Mouse (Mus musculus) brain, embryonic 18.5 days (tissue): ENCODE measurements around the gene Epha7.

Experiments used
- DNase-seq: peaks from one replicate; pipeline ENCODE4 v3.0.0-alpha.2; 2012; ENCODE audit warnings: low read depth, low spot score

Gene Epha7

GRCm38 (mm10) chr4:28812691-28813289 is at the start of gene Epha7:
TSS of gene Epha7 (plus strand) at chr4:28813131.
- DNase-seq, result peak; percentile 94

GRCm38 (mm10) chr4:28783961-28784360 is 29.0 kb upstream of the Epha7 start:
- DNase-seq, result no peak

- DNase-seq, result no peak
Measured at GRCm38 (mm10) chr4:28808800-28809199, 4.1 kb upstream of the Epha7 start.

- no peak for DNase-seq
Measured at GRCm38 (mm10) chr4:28809703-28810102, 3.2 kb upstream of the Epha7 start.

GRCm38 (mm10) chr4:28813551-28814475 is 882 bp downstream of the Epha7 start:
- no peak for DNase-seq

- DNase-seq, result no peak
Measured at GRCm38 (mm10) chr4:28814476-28814815, 1.5 kb downstream of the Epha7 start.

- no peak for DNase-seq
Measured at GRCm38 (mm10) chr4:28814816-28815620, 2.1 kb downstream of the Epha7 start.

- no peak for DNase-seq
Measured at GRCm38 (mm10) chr4:28815621-28815920, 2.6 kb downstream of the Epha7 start.

GRCm38 (mm10) chr4:28823616-28824015 is 10.7 kb downstream of the Epha7 start:
- no peak for DNase-seq

GRCm38 (mm10) chr4:28824616-28825015 is 11.7 kb downstream of the Epha7 start:
- no peak for DNase-seq

- DNase-seq, result no peak
Measured at GRCm38 (mm10) chr4:28837669-28838068, 24.7 kb downstream of the Epha7 start.

- no peak for DNase-seq
Measured at GRCm38 (mm10) chr4:28846311-28846710, 33.4 kb downstream of the Epha7 start.

- no peak for DNase-seq
Measured at GRCm38 (mm10) chr4:28850388-28850787, 37.5 kb downstream of the Epha7 start.

GRCm38 (mm10) chr4:28862845-28863666 is 50.1 kb downstream of the Epha7 start:
- no peak for DNase-seq

- DNase-seq, result no peak
Measured at GRCm38 (mm10) chr4:28866411-28866810, 53.5 kb downstream of the Epha7 start.

- DNase-seq, result no peak
Measured at GRCm38 (mm10) chr4:28871615-28872014, 58.7 kb downstream of the Epha7 start.

GRCm38 (mm10) chr4:28881271-28882044 is 68.5 kb downstream of the Epha7 start:
- DNase-seq, result no peak

- no peak for DNase-seq
Measured at GRCm38 (mm10) chr4:28889630-28890029, 76.7 kb downstream of the Epha7 start.

- no peak for DNase-seq
Measured at GRCm38 (mm10) chr4:28890102-28890501, 77.2 kb downstream of the Epha7 start.

- DNase-seq, result peak; percentile 70
Measured at GRCm38 (mm10) chr4:28895480-28895879, 82.5 kb downstream of the Epha7 start.

- no peak for DNase-seq
Measured at GRCm38 (mm10) chr4:28899373-28899772, 86.4 kb downstream of the Epha7 start.
